Mouse (Mus musculus) embryonic fibroblast, embryonic 13.5 days (primary cell): ENCODE results near the gene Gsx1. TPM values are rescaled to one million over a fixed set of nuclear protein-coding genes. Genes with fewer than 3 reads are reported as not detected.

Experiments
- H3K27ac ChIP-seq: 2 replicates; pipeline ENCODE4 v1.5.1; 2012; ENCODE audit warnings: low read length, control low read depth, inconsistent platforms; ENCODE audit not compliant: insufficient read depth
- H3K4me1 ChIP-seq: 2 replicates; pipeline ENCODE4 v1.6.1; 2011; ENCODE audit warnings: low read length; ENCODE audit not compliant: control insufficient read depth, insufficient read depth
- H3K4me3 ChIP-seq: 2 replicates; pipeline ENCODE4 v1.5.1; 2011; ENCODE audit warnings: mild to moderate bottlenecking, control low read depth, low read length; ENCODE audit not compliant: insufficient read depth
- CTCF ChIP-seq: IDR thresholded peaks from 2 replicates; pipeline ENCODE4 v1.5.1; 2011; ENCODE audit warnings: mild to moderate bottlenecking, control low read depth, low read length, moderate library complexity, borderline replicate concordance; ENCODE audit not compliant: insufficient read depth
- POLR2A ChIP-seq: IDR thresholded peaks from 2 replicates; pipeline ENCODE4 v1.6.1; 2011; ENCODE audit warnings: low read depth, mild to moderate bottlenecking, control low read depth, low read length, moderate library complexity
- polyA plus RNA-seq: library from polyadenylated mRNA; stranded (reverse); fragments of >200 nt; gene quantifications from 2 replicates; pipeline ENCODE4 v1.2.4, GENCODE M21; 2011; ENCODE audit warnings: low read depth; ENCODE audit not compliant: missing spikeins, insufficient read length

Gsx1 gene
- polyA plus RNA-seq, 1 experiment, result not detected

- H3K4me3 ChIP-seq, result no peak overlapping the region
- no peak for TF ChIP-seq POLR2A
- no peak for TF ChIP-seq CTCF
Observed at GRCm38 (mm10) chr5:147191801-147192575, 3.5 kb downstream of the Gsx1 start.

DNA sequence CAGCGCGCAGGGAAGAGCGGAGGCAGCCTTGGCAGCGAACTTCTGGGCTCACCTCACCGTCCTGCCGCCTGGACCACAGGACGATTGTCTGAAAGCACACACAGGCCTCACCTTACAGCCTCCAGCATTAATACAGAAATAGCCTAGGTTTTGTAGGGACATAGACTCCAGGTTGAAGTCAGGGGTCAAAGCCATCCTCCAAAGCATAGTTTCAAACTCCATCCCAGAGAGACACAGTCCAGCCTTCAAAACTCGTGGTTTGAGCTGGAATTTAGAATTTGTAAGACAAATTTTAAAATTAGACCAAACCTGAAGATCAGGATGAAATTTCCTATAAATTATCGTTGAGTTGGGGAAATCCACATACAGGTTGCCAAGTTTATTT, 4.1 kb downstream of the Gsx1 start:
- no peak for TF ChIP-seq POLR2A
- TF ChIP-seq CTCF, result no peak

More at GRCm38 (mm10) chr5:147191801-147192575, 3.5 kb downstream of the Gsx1 start:
- Histone ChIP-seq H3K4me1 (no peaks in the 10 kb centered on the region), H3K27ac (no peak overlapping the region)

DNA sequence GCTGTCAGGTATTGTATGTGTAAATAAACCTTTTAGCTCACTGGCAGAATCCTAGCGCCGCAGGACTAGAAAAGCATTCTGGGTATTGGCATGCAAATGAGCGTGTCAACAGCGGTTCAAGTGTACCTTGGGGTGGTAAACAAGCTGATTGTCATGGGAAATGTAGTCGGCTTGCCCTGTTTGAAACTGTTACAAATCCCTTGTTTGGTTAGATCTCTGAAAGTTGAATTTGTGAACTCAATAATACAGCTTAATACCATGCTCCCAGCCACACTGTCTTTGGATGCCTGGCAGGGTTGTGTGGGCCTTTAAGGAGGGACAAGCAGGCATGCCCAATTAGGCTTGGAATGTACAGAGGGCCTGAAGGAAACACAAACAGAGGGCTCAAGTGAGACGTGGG, 16.4 kb downstream of the Gsx1 start:
- TF ChIP-seq POLR2A (no peak), CTCF (no peak)
- no peak overlapping the region for H3K4me3 ChIP-seq
- no peak overlapping the region for H3K27ac ChIP-seq
- H3K4me1 ChIP-seq, result no peaks in the 10 kb centered on the region

More for the DNA sequence above, 4.1 kb downstream of the Gsx1 start:
- Histone ChIP-seq H3K27ac (no peak overlapping the region), H3K4me3 (no peak overlapping the region), H3K4me1 (no peaks in the 10 kb centered on the region)

DNA sequence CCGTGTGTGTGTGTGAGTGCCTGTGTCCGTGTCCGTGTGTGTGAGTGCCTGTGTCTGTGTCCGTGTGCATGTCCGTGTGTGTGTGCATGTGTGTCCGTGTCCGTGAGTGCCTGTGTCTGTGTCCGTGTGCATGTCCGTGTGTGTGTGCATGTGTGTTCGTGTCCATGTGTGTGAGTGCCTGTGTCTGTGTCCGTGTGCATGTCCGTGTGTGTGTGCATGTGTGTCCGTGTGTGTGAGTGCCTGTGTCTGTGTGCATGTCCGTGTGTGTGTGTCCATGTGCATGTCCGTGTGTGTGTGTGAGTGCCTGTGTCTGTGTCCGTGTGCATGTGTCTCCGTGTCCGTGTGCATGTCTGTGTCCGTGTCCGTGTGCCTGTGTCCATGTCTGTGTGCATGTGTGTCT, 19.4 kb downstream of the Gsx1 start:
- no peak overlapping the region for H3K27ac ChIP-seq
- H3K4me3 ChIP-seq, result no peak overlapping the region
- no peaks in the 10 kb centered on the region for H3K4me1 ChIP-seq
- TF ChIP-seq CTCF, result peak; percentile 21; the same call in 1 of the 2 replicates
- no peak for TF ChIP-seq POLR2A

DNA sequence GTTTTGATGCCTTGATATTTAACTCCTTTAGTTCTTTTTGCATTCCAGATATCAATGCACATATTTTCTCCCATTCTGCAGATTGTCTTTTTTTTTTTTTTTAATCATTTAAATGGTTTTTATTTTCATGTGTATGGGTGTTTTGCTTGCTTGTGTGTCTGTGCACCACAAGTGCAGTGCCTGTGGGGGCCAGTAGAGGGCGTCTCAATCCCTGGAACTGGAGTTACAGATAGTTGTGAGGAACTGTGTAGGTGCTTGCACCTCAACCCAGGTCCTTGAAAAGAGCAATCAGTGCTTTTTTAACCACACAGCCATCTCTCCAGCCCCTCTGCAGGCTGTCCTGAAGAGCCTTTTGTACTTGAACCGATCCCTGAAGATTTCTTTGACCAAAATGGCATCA, 20.0 kb downstream of the Gsx1 start:
- H3K27ac ChIP-seq, result no peak overlapping the region
- TF ChIP-seq CTCF (no peak), POLR2A (no peak)
- no peak overlapping the region for H3K4me3 ChIP-seq
- H3K4me1 ChIP-seq, result no peaks in the 10 kb centered on the region

DNA sequence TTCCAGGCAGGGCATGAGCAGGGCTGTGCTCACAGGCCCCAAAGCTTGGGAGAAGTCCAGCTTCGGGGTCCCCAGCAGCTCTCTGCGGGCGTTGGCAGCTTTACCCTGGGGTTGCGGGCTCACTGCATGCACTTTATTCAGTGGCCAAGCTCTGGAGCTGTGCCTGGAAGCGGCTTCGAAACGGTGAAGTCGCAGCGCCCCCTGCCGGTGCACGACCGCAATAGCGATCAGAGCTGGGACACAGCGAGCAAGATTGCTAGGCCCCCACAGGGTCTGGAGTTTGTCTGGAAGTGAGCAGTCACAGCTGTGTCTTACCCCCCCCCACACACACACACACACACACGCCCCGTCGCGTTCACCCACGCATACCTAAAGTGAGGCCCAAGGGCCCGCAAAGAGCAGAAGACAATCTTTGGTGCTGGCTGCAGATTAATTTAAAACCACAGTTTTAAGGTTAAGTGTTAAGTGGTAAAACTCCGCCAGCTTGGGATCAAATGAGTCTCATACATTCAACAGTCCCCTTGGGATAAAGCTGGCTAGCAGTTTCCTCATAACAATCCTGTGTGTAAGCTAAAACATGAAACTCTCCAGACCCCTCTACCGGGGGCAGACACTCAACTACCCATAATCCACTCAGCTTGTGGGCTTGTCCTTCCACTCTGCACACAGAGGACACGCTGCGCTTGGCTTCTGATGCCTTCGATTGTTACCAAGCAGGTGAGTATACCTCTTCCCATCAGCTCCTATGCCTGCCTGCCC, 39.0 kb downstream of the Gsx1 start:
- peak; percentile 98 for TF ChIP-seq CTCF
- TF ChIP-seq POLR2A, result no peak

DNA sequence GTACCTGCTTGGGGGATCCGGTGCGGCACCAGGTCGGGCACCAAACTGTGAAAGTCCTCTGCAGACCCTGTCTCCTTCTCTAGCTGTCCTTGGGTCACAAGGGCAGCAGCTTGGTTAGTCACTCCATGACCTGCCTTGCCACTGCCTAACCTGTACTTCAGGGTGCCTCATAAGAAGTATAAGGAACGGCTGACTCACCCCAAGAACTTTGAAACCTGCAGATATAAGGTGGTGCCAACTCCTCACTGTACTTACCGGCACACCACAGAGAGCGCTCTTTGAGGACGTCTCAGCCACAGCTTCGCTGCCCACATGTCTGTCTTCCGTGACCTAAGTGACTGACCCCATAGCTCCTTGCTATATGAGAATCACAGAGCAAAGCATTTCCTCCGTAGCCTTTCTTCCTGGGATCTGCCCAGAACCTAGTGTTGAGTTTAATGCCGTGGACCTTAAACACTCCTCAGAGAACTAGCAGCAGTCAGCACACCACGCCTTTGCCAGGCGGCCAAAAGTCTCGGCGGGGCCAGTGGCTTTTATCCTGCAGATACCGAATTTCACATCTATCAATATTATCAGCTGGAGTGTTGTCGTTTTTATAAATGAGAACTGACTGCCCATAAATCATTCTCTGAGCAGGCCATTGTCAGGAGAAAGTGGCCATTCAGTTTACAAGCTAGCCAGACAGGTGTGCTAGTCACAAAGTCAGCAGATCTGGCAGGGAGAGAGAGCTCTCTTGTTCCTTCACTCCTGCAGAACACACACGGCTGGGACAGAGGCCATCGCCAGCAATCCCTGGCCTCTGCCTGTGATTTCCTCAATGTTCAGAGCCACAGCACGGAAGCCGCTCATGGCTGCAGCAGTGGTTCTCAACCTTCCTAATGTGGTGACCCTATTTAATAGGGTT, 47.2 kb downstream of the Gsx1 start:
- Histone ChIP-seq H3K4me3 (no peak overlapping the region), H3K4me1 (no peaks in the 10 kb centered on the region), H3K27ac (no peak overlapping the region)
- TF ChIP-seq POLR2A (no peak), CTCF (no peak)

More for the DNA sequence above, 39.0 kb downstream of the Gsx1 start:
- no peak overlapping the region for H3K4me3 ChIP-seq
- H3K27ac ChIP-seq, result no peak overlapping the region
- no peaks in the 10 kb centered on the region for H3K4me1 ChIP-seq

Other genes with a start within 250 kb of the Gsx1 start
- gene Gtf3a, start 240.0 kb upstream of the Gsx1 start, polyA plus RNA-seq, result 33.1 and 40.5 TPM in 2 replicates
- 10.2 and 10.4 TPM in 2 replicates for gene Mtif3, start 224.9 kb upstream of the Gsx1 start, polyA plus RNA-seq
- 8.4 and 8.6 TPM in 2 replicates for gene Lnx2, start 112.1 kb upstream of the Gsx1 start, polyA plus RNA-seq
- gene Polr1d, start 111.6 kb upstream of the Gsx1 start, polyA plus RNA-seq, result 119 and 141 TPM in 2 replicates
- not detected in 2 replicates for gene Pdx1, start 81.3 kb downstream of the Gsx1 start, polyA plus RNA-seq
- not detected in 2 replicates for gene Cdx2, start 118.6 kb downstream of the Gsx1 start, polyA plus RNA-seq
- not detected in 2 replicates for gene Urad, start 133.7 kb downstream of the Gsx1 start, polyA plus RNA-seq
- gene Flt3, start 211.8 kb downstream of the Gsx1 start, polyA plus RNA-seq, result not detected in 2 replicates
- 70.4 and 105 TPM in 2 replicates for gene Pan3, start 241.5 kb downstream of the Gsx1 start, polyA plus RNA-seq